Mouse (Mus musculus) small intestine, adult 2 months (tissue): ENCODE data around the gene Slc25a19. TPM values are rescaled to one million over a fixed set of nuclear protein-coding genes. Genes with fewer than 3 reads are reported as not detected.

Source experiments
- H3K27ac ChIP-seq: fragments of 200-500 bp; 2 replicates; pipeline ENCODE4 v1.5.1; 2012; ENCODE audit warnings: low read depth, low read length, control low read depth, inconsistent platforms; ENCODE audit not compliant: insufficient read depth
- H3K27me3 ChIP-seq: fragments of 200-500 bp; 2 replicates; pipeline ENCODE4 v1.6.1; 2012; ENCODE audit warnings: mild to moderate bottlenecking, moderate library complexity, low read length, inconsistent platforms; ENCODE audit not compliant: control insufficient read depth, insufficient read depth
- H3K36me3 ChIP-seq: fragments of 200-500 bp; 2 replicates; pipeline ENCODE4 v1.6.1; 2012; ENCODE audit warnings: mild to moderate bottlenecking, low read length, control low read depth, inconsistent platforms; ENCODE audit not compliant: control insufficient read depth, insufficient read depth
- H3K4me1 ChIP-seq: fragments of 200-500 bp; 2 replicates; pipeline ENCODE4 v1.6.1; 2012; ENCODE audit warnings: low read length, inconsistent platforms, mixed read lengths; ENCODE audit not compliant: control insufficient read depth, insufficient read depth, insufficient read length
- H3K4me3 ChIP-seq: fragments of 200-500 bp; 2 replicates; pipeline ENCODE4 v1.5.1; 2012; ENCODE audit warnings: low read depth, mild to moderate bottlenecking, control low read depth, inconsistent platforms, low read length, moderate library complexity
- CTCF ChIP-seq: fragments of 200-500 bp; IDR thresholded peaks from 2 replicates; pipeline ENCODE4 v1.5.1; 2012; ENCODE audit warnings: low read depth, mild to moderate bottlenecking, control low read depth, inconsistent platforms, low read length, moderate library complexity, mixed read lengths; ENCODE audit not compliant: insufficient replicate concordance, insufficient read length; ENCODE audit errors: extremely low read depth
- POLR2A ChIP-seq: fragments of 200-500 bp; IDR thresholded peaks from 2 replicates; pipeline ENCODE4 v1.6.1; 2012; ENCODE audit warnings: low read depth, mild to moderate bottlenecking, control low read depth, inconsistent platforms, low read length, moderate library complexity
- WGBS: fragments of 180-500 bp; shearing (Covaris S2); methylation state at CpG from one replicate; pipeline ENCODE4 v1.1.7; 2018; 5-methylcytosine and 5-hydroxymethylcytosine counted together
- polyA plus RNA-seq: library from polyadenylated mRNA; depleted of rRNA; stranded (reverse); fragments of >200 nt; gene quantifications from 2 replicates; pipeline ENCODE4 v1.2.3, GENCODE M21; 2012

The Slc25a19 gene
- polyA plus RNA-seq, 1 experiment, result 19.6 TPM

- TF ChIP-seq POLR2A, result no peak
- no peak for TF ChIP-seq CTCF
- WGBS, result 43% methylated on average over 13 of the region's 13 CpGs
- peaks cover 4% of the 10 kb centered on the region; the same call in 1 of the 2 replicates for H3K4me1 ChIP-seq
- H3K4me3 ChIP-seq, result no peak overlapping the region; the same call in 1 of the 2 replicates
- no peaks in the 10 kb centered on the region for H3K27me3 ChIP-seq
- no peak overlapping the region for H3K27ac ChIP-seq
- no peaks in the 10 kb centered on the region for H3K36me3 ChIP-seq
Observed at GRCm38 (mm10) chr11:115628465-115629101, 488 bp upstream of the Slc25a19 start.

GRCm38 (mm10) chr11:115626824-115627616, 1.1 kb downstream of the Slc25a19 start:
- WGBS, result 44% methylated on average over 11 of the region's 11 CpGs
- peaks cover 8% of the 10 kb centered on the region for H3K36me3 ChIP-seq
- TF ChIP-seq CTCF, result no peak
- TF ChIP-seq POLR2A, result no peak
- peak overlapping the region; percentile 83 for H3K4me3 ChIP-seq
- H3K4me1 ChIP-seq, result peaks cover 4% of the 10 kb centered on the region; the same call in 1 of the 2 replicates
- H3K27ac ChIP-seq, result no peak overlapping the region
- no peaks in the 10 kb centered on the region for H3K27me3 ChIP-seq

- TF ChIP-seq CTCF (no peak), POLR2A (no peak)
- H3K27ac ChIP-seq, result no peak overlapping the region
- WGBS, result 61% methylated on average over 9 of the region's 9 CpGs
- peaks cover 11% of the 10 kb centered on the region for H3K36me3 ChIP-seq
- H3K27me3 ChIP-seq, result no peaks in the 10 kb centered on the region
- no peak overlapping the region for H3K4me3 ChIP-seq
- peaks cover 3% of the 10 kb centered on the region; the same call in 1 of the 2 replicates for H3K4me1 ChIP-seq
Observed at GRCm38 (mm10) chr11:115625877-115626276, 2.2 kb downstream of the Slc25a19 start.

GRCm38 (mm10) chr11:115623487-115624070, 4.5 kb downstream of the Slc25a19 start:
- Histone ChIP-seq H3K36me3 (peaks cover 23% of the 10 kb centered on the region), H3K4me1 (peaks cover under 1% of the 10 kb centered on the region; the same call in 1 of the 2 replicates), H3K27ac (no peak overlapping the region), H3K4me3 (no peak overlapping the region), H3K27me3 (no peaks in the 10 kb centered on the region)
- 78% methylated on average over 9 of the region's 9 CpGs for WGBS
- no peak for TF ChIP-seq POLR2A
- TF ChIP-seq CTCF, result peak; percentile 37; the same call in 1 of the 2 replicates

GRCm38 (mm10) chr11:115619949-115620348, 8.1 kb downstream of the Slc25a19 start:
- H3K36me3 ChIP-seq, result peaks cover 30% of the 10 kb centered on the region
- TF ChIP-seq CTCF (no peak), POLR2A (no peak)
- 95% methylated on average over 7 of the region's 7 CpGs for WGBS

GRCm38 (mm10) chr11:115618732-115619516, 9.2 kb downstream of the Slc25a19 start:
- Histone ChIP-seq H3K27ac (no peak overlapping the region), H3K4me1 (no peaks in the 10 kb centered on the region; the same call in 1 of the 2 replicates), H3K4me3 (no peak overlapping the region), H3K36me3 (peaks cover 30% of the 10 kb centered on the region), H3K27me3 (no peaks in the 10 kb centered on the region)
- TF ChIP-seq POLR2A (no peak), CTCF (no peak)
- 92% methylated on average over 16 of the region's 16 CpGs for WGBS

More at GRCm38 (mm10) chr11:115619949-115620348, 8.1 kb downstream of the Slc25a19 start:
- no peaks in the 10 kb centered on the region for H3K27me3 ChIP-seq
- H3K27ac ChIP-seq, result no peak overlapping the region
- H3K4me1 ChIP-seq, result no peaks in the 10 kb centered on the region; the same call in 1 of the 2 replicates
- H3K4me3 ChIP-seq, result no peak overlapping the region
